Mouse (Mus musculus) kidney, embryonic 15.5 days (tissue): Measurements from ENCODE around the gene Pcsk4. TPM values are rescaled to one million over a fixed set of nuclear protein-coding genes. Genes with fewer than 3 reads are reported as not detected.

Experiments used
- ATAC-seq: fragments of 200-750 bp; cut with Nextera tagmentation; replicated peaks from 2 replicates; pipeline ENCODE4 v1.8.0; 2017; ENCODE audit warnings: moderate TSS enrichment; ENCODE audit not compliant: low FRiP score
- H3K27ac ChIP-seq: fragments of 300-500 bp; sonication (generic); 2 replicates; pipeline ENCODE4 v1.5.1; 2015; ENCODE audit warnings: mild to moderate bottlenecking, inconsistent platforms
- H3K27me3 ChIP-seq: fragments of 300-500 bp; sonication (generic); 2 replicates; pipeline ENCODE4 v1.6.1; 2015; ENCODE audit warnings: inconsistent platforms
- H3K36me3 ChIP-seq: fragments of 300-500 bp; sonication (generic); 2 replicates; pipeline ENCODE4 v1.6.1; 2015; ENCODE audit warnings: inconsistent platforms
- H3K4me1 ChIP-seq: fragments of 300-500 bp; sonication (generic); 2 replicates; pipeline ENCODE4 v1.6.1; 2015; ENCODE audit warnings: inconsistent platforms
- H3K4me2 ChIP-seq: fragments of 300-500 bp; sonication (generic); 2 replicates; pipeline ENCODE4 v1.6.1; 2015; ENCODE audit warnings: moderate library complexity, mild to moderate bottlenecking, inconsistent platforms
- H3K4me3 ChIP-seq: fragments of 300-500 bp; sonication (generic); replicated peaks from 2 replicates; pipeline ENCODE4 v1.5.1; 2015; ENCODE audit warnings: mild to moderate bottlenecking, inconsistent platforms
- H3K9ac ChIP-seq: fragments of 300-500 bp; sonication (generic); 2 replicates; pipeline ENCODE4 v1.6.1; 2015; ENCODE audit warnings: mild to moderate bottlenecking, inconsistent platforms
- H3K9me3 ChIP-seq: fragments of 300-500 bp; sonication (generic); replicated peaks from 2 replicates; pipeline ENCODE4 v1.6.1; 2016; ENCODE audit warnings: inconsistent platforms
- WGBS: fragments of 180-500 bp; shearing (Covaris S2); methylation state at CpG from one replicate; pipeline ENCODE4 v1.1.7; 2015; ENCODE audit warnings: mixed read lengths; 5-methylcytosine and 5-hydroxymethylcytosine counted together
- polyA plus RNA-seq: library from polyadenylated mRNA; unstranded; fragments of >200 nt; fragmentation: Nextera tagmentation; extraction: Ambion mirVana; gene quantifications from 2 replicates; pipeline ENCODE4 v1.2.1, GENCODE M21; 2015

The Pcsk4 gene
- polyA plus RNA-seq, 1 experiment from 2014 or later, result 9.1 TPM

DNA sequence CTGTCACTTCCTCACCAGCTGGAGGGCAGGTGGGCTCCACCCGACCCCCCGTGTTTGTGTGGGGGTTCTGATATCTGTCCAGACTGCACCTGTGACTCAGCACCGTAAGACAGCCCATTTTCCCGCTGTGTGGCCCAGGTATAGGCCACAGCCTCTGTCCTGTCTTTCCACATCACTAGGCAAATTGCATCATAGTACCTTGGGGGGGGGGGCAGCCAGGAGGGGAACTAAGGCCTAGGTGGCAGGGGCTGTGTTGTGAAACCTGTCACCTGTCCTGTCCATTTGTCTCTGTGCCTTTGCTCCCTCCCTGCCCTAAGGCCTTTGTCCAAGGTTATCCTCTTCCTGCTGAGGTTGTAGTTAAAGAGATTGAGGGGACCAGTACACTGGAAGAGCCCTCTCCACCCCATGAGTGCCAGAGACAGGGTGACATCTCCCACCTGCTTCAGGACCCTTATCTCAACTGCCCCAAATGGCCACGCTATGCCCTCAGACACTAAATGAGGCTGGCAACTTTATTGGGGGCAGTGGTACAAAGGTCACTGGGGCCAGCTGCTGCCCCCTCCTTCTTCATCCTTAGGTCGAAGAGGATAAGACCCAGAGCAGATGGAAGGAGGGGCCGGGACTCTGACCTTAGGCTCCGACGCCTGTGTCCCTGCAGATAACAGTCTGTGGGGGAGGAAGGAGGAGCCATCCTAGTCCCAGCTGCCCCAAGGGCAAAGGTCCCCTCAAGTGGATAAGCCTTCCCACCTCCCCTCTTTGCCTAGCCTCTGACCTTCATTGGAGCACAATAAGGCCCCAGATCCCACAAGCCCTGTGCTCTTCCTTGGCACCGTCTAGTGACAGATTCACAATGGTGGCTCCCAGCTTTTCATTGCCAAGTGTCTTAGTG, 2.6 kb upstream of the Pcsk4 start:
- H3K4me2 ChIP-seq, result no peak overlapping the region
- no peak overlapping the region for H3K9ac ChIP-seq
- H3K27me3 ChIP-seq, result peaks cover 24% of the 10 kb centered on the region
- no peak overlapping the region for H3K27ac ChIP-seq
- H3K4me1 ChIP-seq, result peaks cover 26% of the 10 kb centered on the region
- H3K4me3 ChIP-seq, result no peak overlapping the region
- no peaks in the 10 kb centered on the region for H3K9me3 ChIP-seq
- no peaks in the 10 kb centered on the region for H3K36me3 ChIP-seq
- no peak for ATAC-seq
- 58% methylated on average over 10 of the region's 10 CpGs for WGBS

DNA sequence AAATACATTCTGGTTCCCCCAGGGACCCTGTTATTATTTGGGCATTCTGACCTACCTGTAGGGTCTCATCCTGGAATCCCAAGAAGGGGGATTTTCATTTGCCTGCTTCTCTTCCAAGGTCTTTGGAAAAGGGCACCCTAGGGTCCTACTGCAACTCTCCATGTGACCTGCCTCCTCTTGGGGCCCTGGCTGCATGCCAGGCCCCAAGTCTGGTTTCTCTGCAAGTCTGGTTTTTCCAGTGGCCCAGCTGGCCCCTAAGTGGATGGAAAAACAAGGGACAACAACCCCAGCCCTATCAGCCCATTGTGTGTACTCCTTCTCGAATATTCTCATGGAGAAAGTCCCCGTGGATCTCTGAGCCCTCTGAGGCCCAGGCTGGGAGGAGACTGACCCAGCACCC, 1.6 kb upstream of the Pcsk4 start:
- Histone ChIP-seq H3K9ac (no peak overlapping the region; the same call in 1 of the 2 replicates), H3K27me3 (peaks cover 24% of the 10 kb centered on the region), H3K4me1 (peaks cover 26% of the 10 kb centered on the region), H3K4me2 (peak overlapping the region; percentile 89), H3K36me3 (no peaks in the 10 kb centered on the region), H3K9me3 (no peaks in the 10 kb centered on the region), H3K27ac (no peak overlapping the region), H3K4me3 (peak overlapping the region; percentile 54; the same call in 1 of the 2 replicates)
- no peak for ATAC-seq
- WGBS, result 73% methylated on average over 2 of the region's 2 CpGs

DNA sequence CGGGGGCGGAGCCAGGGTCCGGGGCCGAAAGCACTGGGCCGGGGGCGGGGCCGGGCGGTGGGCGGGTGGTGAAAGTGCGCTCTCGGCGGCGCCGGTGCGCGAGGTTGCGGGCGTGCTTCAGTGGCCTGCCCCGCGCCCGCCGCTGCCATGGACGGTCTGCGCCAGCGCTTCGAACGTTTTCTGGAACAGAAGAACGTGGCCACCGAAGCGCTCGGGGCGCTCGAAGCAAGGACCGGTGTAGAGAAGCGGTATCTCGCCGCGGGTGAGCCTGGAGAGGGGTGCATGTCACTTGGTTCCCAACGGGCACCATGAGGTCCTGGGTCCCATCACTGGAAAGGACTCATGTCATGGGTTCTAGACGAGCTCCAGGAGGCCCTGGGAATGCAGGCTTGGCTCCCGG, 786 bp upstream of the Pcsk4 start:
- H3K4me1 ChIP-seq, result peaks cover 28% of the 10 kb centered on the region
- peak overlapping the region; percentile 47 for H3K9ac ChIP-seq
- no peaks in the 10 kb centered on the region for H3K9me3 ChIP-seq
- H3K27me3 ChIP-seq, result peaks cover 24% of the 10 kb centered on the region
- peak overlapping the region; percentile 54 for H3K4me3 ChIP-seq
- no peaks in the 10 kb centered on the region for H3K36me3 ChIP-seq
- peak overlapping the region; percentile 89 for H3K4me2 ChIP-seq
- 1% methylated on average over 41 of the region's 41 CpGs for WGBS
- no peak for ATAC-seq
- H3K27ac ChIP-seq, result no peak overlapping the region

DNA sequence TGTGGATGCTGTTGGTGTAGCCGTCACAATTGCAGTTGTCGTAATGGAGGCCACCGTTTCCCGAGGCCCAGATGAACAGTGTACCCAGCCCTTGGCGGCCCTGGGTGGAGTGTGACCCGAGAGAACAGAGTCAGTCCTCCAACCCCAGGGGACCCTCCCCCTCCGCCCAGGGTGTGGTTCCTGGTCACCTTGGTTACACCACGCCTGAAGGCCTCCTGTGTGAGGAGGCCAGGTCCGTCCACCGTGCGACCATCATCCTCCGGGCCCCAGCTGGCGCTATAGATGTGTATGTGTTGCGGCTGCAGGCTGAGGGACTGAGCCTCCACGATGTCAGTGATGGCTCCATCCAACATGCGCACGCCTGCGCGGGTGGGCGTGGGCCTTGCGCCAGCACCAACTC, 4.3 kb downstream of the Pcsk4 start:
- no peak overlapping the region for H3K4me3 ChIP-seq
- 81% methylated on average over 21 of the region's 21 CpGs for WGBS
- no peak overlapping the region for H3K27ac ChIP-seq
- H3K27me3 ChIP-seq, result no peaks in the 10 kb centered on the region
- no peaks in the 10 kb centered on the region for H3K9me3 ChIP-seq
- H3K9ac ChIP-seq, result no peak overlapping the region
- no peak for ATAC-seq
- H3K4me2 ChIP-seq, result no peak overlapping the region
- peaks cover 52% of the 10 kb centered on the region for H3K4me1 ChIP-seq
- no peaks in the 10 kb centered on the region for H3K36me3 ChIP-seq

GRCm38 (mm10) chr10:80324120-80325037, 4.9 kb downstream of the Pcsk4 start:
- Histone ChIP-seq H3K9me3 (no peaks in the 10 kb centered on the region), H3K9ac (no peak overlapping the region), H3K4me2 (peak overlapping the region; percentile 92), H3K27ac (0 out of 2 replicates have a peak overlapping the region, but pooled peaks have one; percentile 52), H3K4me3 (peak overlapping the region; percentile 58), H3K4me1 (peaks cover 51% of the 10 kb centered on the region), H3K27me3 (no peaks in the 10 kb centered on the region), H3K36me3 (no peaks in the 10 kb centered on the region)
- ATAC-seq, result no peak
- WGBS, result 76% methylated on average over 17 of the region's 17 CpGs

- peak overlapping the region; percentile 92 for H3K4me2 ChIP-seq
- peaks cover 51% of the 10 kb centered on the region for H3K4me1 ChIP-seq
- ATAC-seq, result peak; percentile 37
- H3K27ac ChIP-seq, result peak overlapping the region; percentile 52; the same call in 1 of the 2 replicates
- peaks cover 8% of the 10 kb centered on the region; the same call in 1 of the 2 replicates for H3K36me3 ChIP-seq
- H3K9ac ChIP-seq, result peak overlapping the region; percentile 54
- no peaks in the 10 kb centered on the region for H3K27me3 ChIP-seq
- WGBS, result 3% methylated on average over 41 of the region's 46 CpGs
- H3K9me3 ChIP-seq, result no peaks in the 10 kb centered on the region
- H3K4me3 ChIP-seq, result peak overlapping the region; percentile 58
Observed at GRCm38 (mm10) chr10:80323261-80324119, 5.8 kb downstream of the Pcsk4 start.

- Histone ChIP-seq H3K36me3 (peaks cover 15% of the 10 kb centered on the region; the same call in 1 of the 2 replicates), H3K9ac (peak overlapping the region; percentile 54), H3K9me3 (no peaks in the 10 kb centered on the region), H3K27ac (0 out of 2 replicates have a peak overlapping the region, but pooled peaks have one; percentile 52), H3K4me2 (peak overlapping the region; percentile 92), H3K27me3 (peaks cover 1% of the 10 kb centered on the region), H3K4me1 (peaks cover 51% of the 10 kb centered on the region), H3K4me3 (peak overlapping the region; percentile 58)
- ATAC-seq, result peak; percentile 4; the same call in 1 of the 2 replicates
- WGBS, result 3% methylated on average over 28 of the region's 28 CpGs
Observed at GRCm38 (mm10) chr10:80322811-80323211, 6.5 kb downstream of the Pcsk4 start.

GRCm38 (mm10) chr10:80321670-80322581, 7.4 kb downstream of the Pcsk4 start:
- ATAC-seq, result no peak
- no peak overlapping the region for H3K9ac ChIP-seq
- H3K4me2 ChIP-seq, result peak overlapping the region; percentile 92
- 94% methylated on average over 21 of the region's 21 CpGs for WGBS
- H3K27me3 ChIP-seq, result peaks cover 10% of the 10 kb centered on the region
- peak overlapping the region; percentile 58 for H3K4me3 ChIP-seq
- H3K27ac ChIP-seq, result 0 out of 2 replicates have a peak overlapping the region, but pooled peaks have one; percentile 52
- peaks cover 51% of the 10 kb centered on the region for H3K4me1 ChIP-seq
- no peaks in the 10 kb centered on the region for H3K9me3 ChIP-seq
- peaks cover 17% of the 10 kb centered on the region; the same call in 1 of the 2 replicates for H3K36me3 ChIP-seq

DNA sequence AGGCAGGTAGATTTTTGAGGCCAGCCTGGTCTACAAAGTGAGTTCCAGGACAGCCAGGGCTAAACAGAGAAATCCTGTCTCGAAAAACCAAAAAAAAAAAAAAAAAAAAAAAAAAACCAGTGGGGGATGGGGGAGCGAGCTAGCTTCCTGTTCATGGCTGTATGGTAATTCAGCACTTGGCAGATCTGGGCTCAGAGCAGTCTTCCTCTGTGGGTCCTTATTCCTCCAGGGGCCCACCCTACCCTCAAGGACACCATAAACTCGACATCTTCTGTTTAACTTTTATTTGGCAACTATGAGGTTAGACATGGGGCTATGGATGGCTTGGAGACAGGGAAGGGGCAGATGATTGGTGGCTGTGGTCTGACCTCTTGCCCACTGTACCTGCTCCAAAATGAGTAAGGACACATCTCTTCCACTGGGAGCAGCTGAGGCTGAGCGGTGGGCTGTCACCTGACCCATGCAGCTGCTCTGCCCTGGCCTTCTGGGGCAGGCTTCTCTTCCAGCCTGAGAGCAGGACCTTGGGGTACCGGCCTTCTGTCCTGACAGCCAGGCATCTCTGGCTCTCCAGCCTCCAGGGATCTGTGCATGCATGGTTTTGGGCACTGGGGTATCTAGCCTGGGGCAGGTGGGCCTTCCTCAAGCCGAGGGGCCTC, 8.2 kb downstream of the Pcsk4 start:
- Histone ChIP-seq H3K36me3 (peaks cover 17% of the 10 kb centered on the region; the same call in 1 of the 2 replicates), H3K4me1 (peaks cover 51% of the 10 kb centered on the region), H3K27ac (peak overlapping the region; percentile 64; the same call in 1 of the 2 replicates), H3K4me3 (no peak overlapping the region), H3K4me2 (peak overlapping the region; percentile 92), H3K27me3 (peaks cover 18% of the 10 kb centered on the region), H3K9ac (no peak overlapping the region), H3K9me3 (no peaks in the 10 kb centered on the region)
- ATAC-seq, result no peak
- 68% methylated on average over 6 of the region's 6 CpGs for WGBS

DNA sequence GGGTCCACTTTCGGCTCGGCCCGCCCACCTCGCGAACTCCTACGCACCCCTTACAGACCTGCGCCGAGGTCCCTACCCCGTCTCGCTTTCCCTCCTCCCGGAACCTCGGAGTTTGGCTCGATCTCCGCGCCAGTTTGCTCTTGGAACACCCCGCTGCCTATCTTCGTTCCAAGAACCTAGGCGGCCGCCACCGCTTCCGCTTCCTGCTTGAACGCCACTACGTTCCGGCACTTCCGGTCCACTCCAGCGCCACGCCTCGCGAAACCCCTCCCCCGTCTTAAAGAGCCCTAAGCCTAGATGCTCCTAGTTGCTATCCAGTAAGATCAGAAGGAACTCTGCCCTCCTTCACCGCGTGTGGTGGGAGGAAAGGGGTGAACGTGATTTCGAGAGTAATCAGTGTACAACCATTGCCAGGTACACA, 8.9 kb downstream of the Pcsk4 start, which contains the start of gene 2310011J03Rik:
2310011J03Rik (minus strand) TSS at position 198 of the 421 bp plus-strand sequence.
- peaks cover 51% of the 10 kb centered on the region for H3K4me1 ChIP-seq
- H3K4me3 ChIP-seq, result peak within 1 kb of the TSS; percentile 91
- peak within 1 kb of the TSS; percentile 92 for H3K4me2 ChIP-seq
- ATAC-seq, result peak; percentile 30
- peaks cover 26% of the 10 kb centered on the region for H3K27me3 ChIP-seq
- peak within 1 kb of the TSS; percentile 84 for H3K27ac ChIP-seq
- H3K36me3 ChIP-seq, result peaks cover 17% of the 10 kb centered on the region; the same call in 1 of the 2 replicates
- H3K9ac ChIP-seq, result peak within 1 kb of the TSS; percentile 83
- no peaks in the 10 kb centered on the region for H3K9me3 ChIP-seq
- under 1% methylated on average over 34 of the region's 34 CpGs for WGBS
